In genomic region chr9:7835302-7835701, GRCm38 (mm10) we compare ENCODE assay signal across 11 mouse cellular contexts. TPM values are rescaled to one million over a fixed set of nuclear protein-coding genes. Genes with fewer than 3 reads are reported as not detected.
DNase-seq lines count a peak whose midpoint lies in the region; ATAC-seq and TF ChIP-seq lines count a peak whose summit lies in the region.
"Had no signal": no experiment of that assay in that cellular context is flagged by ENCODE, and none has a peak within 500 bp of the region (broad histone marks: within the 10 kb centered on the region; RNA-seq: fewer than 3 reads in every experiment).

No protein-coding gene starts in this region.

- peaks cover 23% of the 10 kb centered on the region for H3K4me1 ChIP-seq in forebrain, embryonic 10.5 days
- H3K4me1 ChIP-seq in forebrain, embryonic 11.5 days (replicated peaks; ENCODE audit: control insufficient read depth, insufficient read depth, low read length) = no peaks in the 10 kb centered on the region; the same call in 1 of the 2 replicates
- H3K4me1 ChIP-seq in hindbrain, embryonic 14.5 days (replicated peaks; ENCODE audit: control insufficient read depth, insufficient read depth, low read length) = peaks cover 45% of the 10 kb centered on the region
- H3K4me1 ChIP-seq in hindbrain, embryonic 11.5 days (replicated peaks; ENCODE audit: control insufficient read depth, insufficient read depth, low read length) = no peaks in the 10 kb centered on the region
- H3K4me1 ChIP-seq in stomach, embryonic 14.5 days (ENCODE audit: control insufficient read depth, insufficient read depth, low read length) = peaks cover 5% of the 10 kb centered on the region
- H3K4me1 ChIP-seq in stomach, postnatal 0 days (replicated peaks; ENCODE audit: control insufficient read depth, insufficient read depth) = no peaks in the 10 kb centered on the region; the same call in 1 of the 2 replicates
- peaks cover 16% of the 10 kb centered on the region for H3K4me1 ChIP-seq in stomach, embryonic 16.5 days (ENCODE audit: control insufficient read depth, insufficient read depth, low read length)

- no peak for DNase-seq in forebrain, embryonic 10.5 days (ENCODE audit: extremely low spot score, low spot score)
- no peak for DNase-seq in forebrain, embryonic 11.5 days (ENCODE audit: low spot score)
- no peak for DNase-seq in hindbrain, embryonic 14.5 days (ENCODE audit: low spot score)
- DNase-seq in hindbrain, embryonic 11.5 days (ENCODE audit: low spot score) = no peak
- no peak for DNase-seq in stomach, postnatal 0 days (ENCODE audit: low spot score)
- DNase-seq in spleen, adult 12 weeks (ENCODE audit: low spot score) = no peak
- DNase-seq: cerebellum, adult 9-10 months; layer of hippocampus, adult 9-11 months; thymus, postnatal 14 days had no signal

- no peak for TF ChIP-seq EP300 in stomach, postnatal 0 days (optimal IDR thresholded peaks at IDR 0.05)

- H3K36me3 ChIP-seq in forebrain, embryonic 10.5 days (replicated peaks) = peaks cover 32% of the 10 kb centered on the region
- H3K36me3 ChIP-seq in forebrain, embryonic 11.5 days (ENCODE audit: control insufficient read depth, insufficient read depth, low read length) = peaks cover 8% of the 10 kb centered on the region; the same call in 1 of the 2 replicates
- peaks cover 18% of the 10 kb centered on the region for H3K36me3 ChIP-seq in hindbrain, embryonic 14.5 days (replicated peaks; ENCODE audit: control insufficient read depth, insufficient read depth)
- H3K36me3 ChIP-seq in hindbrain, embryonic 11.5 days (ENCODE audit: control insufficient read depth, insufficient read depth, low read length) = no peaks in the 10 kb centered on the region
- peaks cover 13% of the 10 kb centered on the region; the same call in 1 of the 2 replicates for H3K36me3 ChIP-seq in stomach, embryonic 14.5 days (ENCODE audit: control insufficient read depth, insufficient read depth, low read length)
- H3K36me3 ChIP-seq in stomach, postnatal 0 days (ENCODE audit: control insufficient read depth, insufficient read depth, low read length) = peaks cover 6% of the 10 kb centered on the region
- H3K36me3 ChIP-seq in stomach, embryonic 16.5 days (ENCODE audit: control insufficient read depth, insufficient read depth, low read length) = peaks cover 4% of the 10 kb centered on the region; the same call in 1 of the 2 replicates

- WGBS in forebrain, embryonic 10.5 days = 88% methylated on average over 1 of the region's 1 CpGs
- WGBS in forebrain, embryonic 11.5 days = 93% methylated on average over 1 of the region's 1 CpGs
- 89% methylated on average over 1 of the region's 1 CpGs for WGBS in hindbrain, embryonic 14.5 days
- 86% methylated on average over 1 of the region's 1 CpGs for WGBS in hindbrain, embryonic 11.5 days
- WGBS in stomach, embryonic 14.5 days = 72% methylated on average over 1 of the region's 1 CpGs
- 72% methylated on average over 1 of the region's 1 CpGs for WGBS in stomach, postnatal 0 days
- 75% methylated on average over 1 of the region's 1 CpGs for WGBS in stomach, embryonic 16.5 days

- H3K9me3 ChIP-seq in forebrain, embryonic 10.5 days = no peaks in the 10 kb centered on the region
- no peaks in the 10 kb centered on the region for H3K9me3 ChIP-seq in forebrain, embryonic 11.5 days (ENCODE audit: control insufficient read depth, low read length)
- no peaks in the 10 kb centered on the region for H3K9me3 ChIP-seq in hindbrain, embryonic 14.5 days (ENCODE audit: control insufficient read depth, low read length)
- H3K9me3 ChIP-seq in hindbrain, embryonic 11.5 days (ENCODE audit: control insufficient read depth, low read length) = no peaks in the 10 kb centered on the region
- no peaks in the 10 kb centered on the region for H3K9me3 ChIP-seq in stomach, embryonic 14.5 days (ENCODE audit: control insufficient read depth, low read depth, low read length)
- H3K9me3 ChIP-seq in stomach, postnatal 0 days (ENCODE audit: control insufficient read depth, low read length) = no peaks in the 10 kb centered on the region
- no peaks in the 10 kb centered on the region for H3K9me3 ChIP-seq in stomach, embryonic 16.5 days (replicated peaks; ENCODE audit: control insufficient read depth, low read length)

- ATAC-seq in forebrain, embryonic 11.5 days (replicated peaks; ENCODE audit: low FRiP score) = no peak
- no peak for ATAC-seq in hindbrain, embryonic 14.5 days (ENCODE audit: low FRiP score)
- no peak for ATAC-seq in hindbrain, embryonic 11.5 days (ENCODE audit: low FRiP score)
- no peak for ATAC-seq in stomach, embryonic 14.5 days (ENCODE audit: insufficient number of reproducible peaks, insufficient read depth, low FRiP score, low read depth)
- ATAC-seq in stomach, postnatal 0 days (ENCODE audit: low FRiP score, low TSS enrichment) = no peak
- ATAC-seq in stomach, embryonic 16.5 days (ENCODE audit: insufficient read depth, low FRiP score) = no peak

- H3K9ac ChIP-seq in forebrain, embryonic 11.5 days (ENCODE audit: low read length) = no peak overlapping the region
- no peak overlapping the region for H3K9ac ChIP-seq in hindbrain, embryonic 14.5 days
- no peak overlapping the region for H3K9ac ChIP-seq in hindbrain, embryonic 11.5 days (ENCODE audit: low read depth, low read length)
- H3K9ac ChIP-seq in stomach, embryonic 14.5 days (replicated peaks; ENCODE audit: low read depth, low read length) = no peak overlapping the region
- no peak overlapping the region for H3K9ac ChIP-seq in stomach, postnatal 0 days (ENCODE audit: low read length)
- no peak overlapping the region for H3K9ac ChIP-seq in stomach, embryonic 16.5 days (ENCODE audit: low read length)

- TF ChIP-seq CTCF in stomach, postnatal 0 days (IDR thresholded peaks at IDR 0.05; ENCODE audit: low read depth) = no peak

- no peak overlapping the region for H3K27ac ChIP-seq in forebrain, embryonic 10.5 days
- H3K27ac ChIP-seq in forebrain, embryonic 11.5 days (ENCODE audit: low read depth, low read length) = no peak overlapping the region
- H3K27ac ChIP-seq in hindbrain, embryonic 14.5 days = no peak overlapping the region
- no peak overlapping the region for H3K27ac ChIP-seq in hindbrain, embryonic 11.5 days (ENCODE audit: low read depth, low read length)
- no peak overlapping the region for H3K27ac ChIP-seq in stomach, embryonic 14.5 days (ENCODE audit: low read length)
- H3K27ac ChIP-seq in stomach, postnatal 0 days (replicated peaks) = no peak overlapping the region
- no peak overlapping the region for H3K27ac ChIP-seq in stomach, embryonic 16.5 days (ENCODE audit: low read length)

- H3K4me3 ChIP-seq in forebrain, embryonic 10.5 days = peak overlapping the region; percentile 64; the same call in 1 of the 2 replicates
- no peak overlapping the region for H3K4me3 ChIP-seq in forebrain, embryonic 11.5 days (ENCODE audit: low read depth, low read length)
- H3K4me3 ChIP-seq in hindbrain, embryonic 14.5 days (replicated peaks; ENCODE audit: low read length) = no peak overlapping the region
- no peak overlapping the region for H3K4me3 ChIP-seq in hindbrain, embryonic 11.5 days (ENCODE audit: low read depth, low read length)
- no peak overlapping the region; the same call in 1 of the 2 replicates for H3K4me3 ChIP-seq in stomach, embryonic 14.5 days (ENCODE audit: low read depth, low read length)
- H3K4me3 ChIP-seq in stomach, postnatal 0 days (ENCODE audit: low read depth, low read length) = no peak overlapping the region
- H3K4me3 ChIP-seq in stomach, embryonic 16.5 days (replicated peaks; ENCODE audit: low read length) = no peak overlapping the region

- H3K27me3 ChIP-seq in forebrain, embryonic 10.5 days (ENCODE audit: poor library complexity, severe bottlenecking) = no peaks in the 10 kb centered on the region
- H3K27me3 ChIP-seq in forebrain, embryonic 11.5 days (ENCODE audit: control insufficient read depth, insufficient read depth, low read length) = no peaks in the 10 kb centered on the region
- H3K27me3 ChIP-seq in hindbrain, embryonic 14.5 days (ENCODE audit: control insufficient read depth, insufficient read depth, low read length) = no peaks in the 10 kb centered on the region
- no peaks in the 10 kb centered on the region for H3K27me3 ChIP-seq in hindbrain, embryonic 11.5 days (ENCODE audit: control insufficient read depth, insufficient read depth, low read length)
- no peaks in the 10 kb centered on the region for H3K27me3 ChIP-seq in stomach, embryonic 14.5 days (ENCODE audit: control insufficient read depth, insufficient read depth, low read length)
- no peaks in the 10 kb centered on the region for H3K27me3 ChIP-seq in stomach, postnatal 0 days (ENCODE audit: control insufficient read depth, insufficient read depth, low read length)
- H3K27me3 ChIP-seq in stomach, embryonic 16.5 days (ENCODE audit: control insufficient read depth, insufficient read depth, low read length) = no peaks in the 10 kb centered on the region

- no peak overlapping the region for H3K4me2 ChIP-seq in forebrain, embryonic 11.5 days (ENCODE audit: low read depth, low read length, severe bottlenecking)
- peak overlapping the region; percentile 78 for H3K4me2 ChIP-seq in hindbrain, embryonic 14.5 days (replicated peaks)
- no peak overlapping the region for H3K4me2 ChIP-seq in hindbrain, embryonic 11.5 days (replicated peaks; ENCODE audit: low read depth, low read length)
- H3K4me2 ChIP-seq in stomach, embryonic 14.5 days (replicated peaks; ENCODE audit: low read depth, low read length) = peak overlapping the region; percentile 58; the same call in 1 of the 2 replicates
- H3K4me2 ChIP-seq in stomach, postnatal 0 days (replicated peaks; ENCODE audit: low read depth) = no peak overlapping the region
- H3K4me2 ChIP-seq in stomach, embryonic 16.5 days (ENCODE audit: low read depth, low read length) = 0 out of 2 replicates have a peak overlapping the region, but pooled peaks have one; percentile 55

RNA-seq across cellular contexts. Expression of gene Birc2, which starts 1.6 kb away (rescaled TPM):
- polyA plus RNA-seq in forebrain, embryonic 10.5 days (2016; fragmentation: Nextera tagmentation; extraction: Ambion mirVana) = 34.0 and 37.2 TPM in 2 replicates
- polyA plus RNA-seq in forebrain, embryonic 11.5 days (2014; fragmentation: Nextera tagmentation; extraction: Ambion mirVana) = 45.6 and 47.7 TPM in 2 replicates
- polyA plus RNA-seq in hindbrain, embryonic 14.5 days (2014; fragmentation: Nextera tagmentation; extraction: Ambion mirVana) = 47.7 and 48.9 TPM in 2 replicates
- 45.3 and 51.7 TPM in 2 replicates for polyA plus RNA-seq in hindbrain, embryonic 11.5 days (2014; fragmentation: Nextera tagmentation; extraction: Ambion mirVana)
- polyA plus RNA-seq in stomach, embryonic 14.5 days (2014; fragmentation: Nextera tagmentation; extraction: Ambion mirVana) = 50.3 and 53.9 TPM in 2 replicates
- polyA plus RNA-seq in stomach, postnatal 0 days (2015; fragmentation: Nextera tagmentation; extraction: Ambion mirVana) = 17.2 and 20.0 TPM in 2 replicates
- 34.1 and 40.0 TPM in 2 replicates for polyA plus RNA-seq in stomach, embryonic 16.5 days (2015; fragmentation: Nextera tagmentation; extraction: Ambion mirVana)

RNA-seq across cellular contexts. Expression of gene Birc3, which starts 37.7 kb away (rescaled TPM):
- 3.7 TPM in 2 replicates for polyA plus RNA-seq in forebrain, embryonic 10.5 days (2016; fragmentation: Nextera tagmentation; extraction: Ambion mirVana)
- polyA plus RNA-seq in forebrain, embryonic 11.5 days (2014; fragmentation: Nextera tagmentation; extraction: Ambion mirVana) = 2.2 and 3.2 TPM in 2 replicates
- 1.7 and 2.7 TPM in 2 replicates for polyA plus RNA-seq in hindbrain, embryonic 14.5 days (2014; fragmentation: Nextera tagmentation; extraction: Ambion mirVana)
- polyA plus RNA-seq in hindbrain, embryonic 11.5 days (2014; fragmentation: Nextera tagmentation; extraction: Ambion mirVana) = 3.5 and 3.7 TPM in 2 replicates
- polyA plus RNA-seq in stomach, embryonic 14.5 days (2014; fragmentation: Nextera tagmentation; extraction: Ambion mirVana) = 7.7 and 8.4 TPM in 2 replicates
- polyA plus RNA-seq in stomach, postnatal 0 days (2015; fragmentation: Nextera tagmentation; extraction: Ambion mirVana) = 5.1 and 5.2 TPM in 2 replicates
- 9.4 and 9.9 TPM in 2 replicates for polyA plus RNA-seq in stomach, embryonic 16.5 days (2015; fragmentation: Nextera tagmentation; extraction: Ambion mirVana)

Comparison
In these comparisons a context has a peak if more than half of its experiments do, and no peak if none do; other contexts are left out.
1. H3K4me2 ChIP-seq: peak in hindbrain, embryonic 14.5 days (single experiment), stomach, embryonic 14.5 days (single experiment) and stomach, embryonic 16.5 days (single experiment); none in forebrain, embryonic 11.5 days (single experiment), hindbrain, embryonic 11.5 days (single experiment) and stomach, postnatal 0 days (single experiment).